8 mouse cellular contexts compared by ENCODE assay signal in genomic region chr6:108408053-108408452, GRCm38 (mm10).
DNase-seq lines count a peak whose midpoint lies in the region; ATAC-seq lines count a peak whose summit lies in the region.

No protein-coding gene starts in this region.

- no peak overlapping the region for H3K4me3 ChIP-seq in embryonic facial prominence, embryonic 11.5 days (ENCODE audit: low read depth, low read length)
- H3K4me3 ChIP-seq in hindbrain, embryonic 15.5 days: no peak overlapping the region
- no peak overlapping the region for H3K4me3 ChIP-seq in limb, embryonic 10.5 days
- H3K4me3 ChIP-seq in midbrain, embryonic 13.5 days (replicated peaks): no peak overlapping the region

- WGBS in embryonic facial prominence, embryonic 11.5 days: 93% methylated on average over 3 of the region's 3 CpGs
- 99% methylated on average over 3 of the region's 3 CpGs for WGBS in hindbrain, embryonic 15.5 days
- WGBS in limb, embryonic 10.5 days: 97% methylated on average over 3 of the region's 3 CpGs
- WGBS in midbrain, embryonic 13.5 days: 92% methylated on average over 3 of the region's 3 CpGs

- no peak overlapping the region for H3K27ac ChIP-seq in embryonic facial prominence, embryonic 11.5 days (replicated peaks; ENCODE audit: low read depth, low read length)
- no peak overlapping the region for H3K27ac ChIP-seq in hindbrain, embryonic 15.5 days (replicated peaks)
- H3K27ac ChIP-seq in limb, embryonic 10.5 days: no peak overlapping the region
- no peak overlapping the region for H3K27ac ChIP-seq in midbrain, embryonic 13.5 days

- peak; percentile 30 for DNase-seq in ovary, postnatal 14 days (ENCODE audit: low spot score)
- no peak for DNase-seq in ovary, adult 18-20 months (ENCODE audit: low spot score)
- DNase-seq in adrenal gland, postnatal 14 days: peak; percentile 69
- peak; percentile 85 for DNase-seq in embryonic facial prominence, embryonic 11.5 days (ENCODE audit: low spot score)
- DNase-seq in limb, embryonic 10.5 days (ENCODE audit: low spot score): peak; percentile 52
- peak; percentile 51 for DNase-seq in thymus, postnatal 14 days

- peak; percentile 60; the same call in 1 of the 2 replicates for ATAC-seq in embryonic facial prominence, embryonic 11.5 days (replicated peaks; ENCODE audit: insufficient number of reproducible peaks, low FRiP score, low TSS enrichment, low read depth)
- ATAC-seq in hindbrain, embryonic 15.5 days (ENCODE audit: low FRiP score, low read depth): peak; percentile 85; the same call in 1 of the 2 replicates
- ATAC-seq in midbrain, embryonic 13.5 days: peak; percentile 92

- H3K4me1 ChIP-seq in embryonic facial prominence, embryonic 11.5 days (ENCODE audit: control insufficient read depth, insufficient read depth, low read length): no peaks in the 10 kb centered on the region
- no peaks in the 10 kb centered on the region for H3K4me1 ChIP-seq in hindbrain, embryonic 15.5 days (replicated peaks)
- H3K4me1 ChIP-seq in limb, embryonic 10.5 days: no peaks in the 10 kb centered on the region
- H3K4me1 ChIP-seq in midbrain, embryonic 13.5 days (replicated peaks): no peaks in the 10 kb centered on the region

- no peaks in the 10 kb centered on the region for H3K9me3 ChIP-seq in embryonic facial prominence, embryonic 11.5 days (replicated peaks; ENCODE audit: control insufficient read depth, low read length)
- no peaks in the 10 kb centered on the region for H3K9me3 ChIP-seq in hindbrain, embryonic 15.5 days
- no peaks in the 10 kb centered on the region for H3K9me3 ChIP-seq in limb, embryonic 10.5 days (replicated peaks)
- no peaks in the 10 kb centered on the region for H3K9me3 ChIP-seq in midbrain, embryonic 13.5 days

- no peak overlapping the region for H3K4me2 ChIP-seq in embryonic facial prominence, embryonic 11.5 days (ENCODE audit: low read depth, low read length)
- H3K4me2 ChIP-seq in hindbrain, embryonic 15.5 days: no peak overlapping the region
- no peak overlapping the region for H3K4me2 ChIP-seq in midbrain, embryonic 13.5 days (replicated peaks)

- no peaks in the 10 kb centered on the region for H3K27me3 ChIP-seq in embryonic facial prominence, embryonic 11.5 days (ENCODE audit: control insufficient read depth, insufficient read depth, low read length)
- H3K27me3 ChIP-seq in hindbrain, embryonic 15.5 days: no peaks in the 10 kb centered on the region
- H3K27me3 ChIP-seq in limb, embryonic 10.5 days (ENCODE audit: low read depth, poor library complexity, severe bottlenecking): no peaks in the 10 kb centered on the region
- no peaks in the 10 kb centered on the region for H3K27me3 ChIP-seq in midbrain, embryonic 13.5 days

- H3K36me3 ChIP-seq in embryonic facial prominence, embryonic 11.5 days (replicated peaks; ENCODE audit: control insufficient read depth, insufficient read depth, low read depth, low read length): no peaks in the 10 kb centered on the region
- no peaks in the 10 kb centered on the region for H3K36me3 ChIP-seq in hindbrain, embryonic 15.5 days
- H3K36me3 ChIP-seq in limb, embryonic 10.5 days: peaks cover 39% of the 10 kb centered on the region
- H3K36me3 ChIP-seq in midbrain, embryonic 13.5 days: peaks cover 3% of the 10 kb centered on the region; the same call in 1 of the 2 replicates

- no peak overlapping the region for H3K9ac ChIP-seq in embryonic facial prominence, embryonic 11.5 days (replicated peaks; ENCODE audit: low read length)
- no peak overlapping the region for H3K9ac ChIP-seq in hindbrain, embryonic 15.5 days
- no peak overlapping the region for H3K9ac ChIP-seq in midbrain, embryonic 13.5 days (replicated peaks)
